Mouse (Mus musculus) testis, adult 2 months (tissue): ENCODE results near the gene Parva. TPM values are rescaled to one million over a fixed set of nuclear protein-coding genes. Genes with fewer than 3 reads are reported as not detected.

Experiments used
- H3K27ac ChIP-seq: fragments of 200-500 bp; 2 replicates; pipeline ENCODE4 v1.5.1; 2012; ENCODE audit warnings: low read depth, low read length; ENCODE audit not compliant: control insufficient read depth, insufficient read depth
- H3K27me3 ChIP-seq: fragments of 200-500 bp; 2 replicates; pipeline ENCODE4 v1.6.1; 2012; ENCODE audit warnings: mild to moderate bottlenecking, low read length, moderate library complexity; ENCODE audit not compliant: control insufficient read depth, insufficient read depth
- H3K36me3 ChIP-seq: fragments of 200-500 bp; 2 replicates; pipeline ENCODE4 v1.6.1; 2012; ENCODE audit warnings: mild to moderate bottlenecking, low read length; ENCODE audit not compliant: control insufficient read depth, insufficient read depth
- H3K4me1 ChIP-seq: fragments of 200-500 bp; 2 replicates; pipeline ENCODE4 v1.6.1; 2012; ENCODE audit warnings: low read length; ENCODE audit not compliant: control insufficient read depth, insufficient read depth
- H3K4me3 ChIP-seq: fragments of 200-500 bp; 2 replicates; pipeline ENCODE4 v1.5.1; 2012; ENCODE audit warnings: low read depth, mild to moderate bottlenecking, low read length, moderate library complexity, mixed read lengths; ENCODE audit not compliant: control insufficient read depth
- CTCF ChIP-seq: fragments of 200-500 bp; IDR thresholded peaks from 2 replicates; pipeline ENCODE4 v1.5.1; 2012; ENCODE audit warnings: low read depth, mild to moderate bottlenecking, inconsistent platforms, low read length, moderate library complexity; ENCODE audit not compliant: control insufficient read depth, insufficient read depth, insufficient replicate concordance
- POLR2A ChIP-seq: fragments of 200-500 bp; IDR thresholded peaks from 2 replicates; pipeline ENCODE4 v1.6.1; 2012; ENCODE audit warnings: low read depth, mild to moderate bottlenecking, inconsistent platforms, low read length, moderate library complexity; ENCODE audit not compliant: control insufficient read depth
- polyA plus RNA-seq: library from polyadenylated mRNA; depleted of rRNA; stranded (reverse); fragments of >200 nt; gene quantifications from 2 replicates; pipeline ENCODE4 v1.2.3, GENCODE M21; 2012

Parva gene
- polyA plus RNA-seq, 1 experiment, result 5.4 TPM

DNA sequence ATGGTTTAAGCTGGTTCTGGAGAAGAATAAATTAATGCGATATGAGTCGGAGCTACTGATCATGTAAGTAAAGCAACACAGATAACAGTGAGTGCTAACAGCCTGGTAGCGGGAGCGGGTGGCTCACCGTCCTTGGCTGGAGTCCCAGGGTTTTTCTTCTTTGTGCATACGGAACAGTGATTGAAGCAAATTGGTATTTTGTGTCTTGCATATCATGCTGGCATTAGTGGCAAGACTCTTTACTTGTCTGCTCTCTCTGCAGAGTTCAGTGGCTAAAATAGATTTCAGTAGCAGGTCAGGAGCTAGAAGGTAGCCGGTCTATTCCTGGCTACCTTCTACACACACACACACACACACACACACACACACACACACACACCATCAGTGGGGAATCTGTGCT is 19.7 kb upstream of the Parva start:
- Histone ChIP-seq H3K27me3 (no peaks in the 10 kb centered on the region), H3K4me3 (no peak overlapping the region), H3K4me1 (no peaks in the 10 kb centered on the region), H3K27ac (no peak overlapping the region), H3K36me3 (no peaks in the 10 kb centered on the region)
- TF ChIP-seq CTCF, result no peak
- TF ChIP-seq POLR2A, result no peak

DNA sequence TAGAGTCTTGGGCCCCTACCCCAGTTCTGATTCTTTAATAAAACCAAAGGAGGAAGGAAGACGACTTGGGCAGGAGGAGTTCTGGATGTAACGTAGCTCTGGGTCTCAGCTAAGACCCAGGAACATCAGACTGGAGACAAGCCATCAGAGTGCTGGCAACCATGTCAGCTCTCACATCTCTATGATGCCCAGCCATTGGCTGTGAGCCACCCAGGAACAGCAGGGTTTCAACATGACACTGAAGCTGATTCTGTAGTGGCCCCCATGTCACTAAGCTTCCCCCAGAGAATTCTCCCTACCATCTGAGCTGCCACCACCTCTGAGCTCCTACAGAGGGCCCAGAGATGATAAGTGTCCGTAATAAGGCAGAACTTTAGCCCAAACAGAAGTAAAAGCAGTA is 17.3 kb upstream of the Parva start:
- no peak overlapping the region for H3K4me3 ChIP-seq
- H3K27me3 ChIP-seq, result no peaks in the 10 kb centered on the region
- no peaks in the 10 kb centered on the region for H3K36me3 ChIP-seq
- TF ChIP-seq POLR2A (no peak), CTCF (no peak)
- no peaks in the 10 kb centered on the region for H3K4me1 ChIP-seq
- H3K27ac ChIP-seq, result no peak overlapping the region

GRCm38 (mm10) chr7:112413286-112413685 is 14.0 kb upstream of the Parva start:
- no peak overlapping the region for H3K27ac ChIP-seq
- no peaks in the 10 kb centered on the region for H3K36me3 ChIP-seq
- no peaks in the 10 kb centered on the region for H3K27me3 ChIP-seq
- TF ChIP-seq POLR2A (no peak), CTCF (no peak)
- H3K4me1 ChIP-seq, result no peaks in the 10 kb centered on the region
- H3K4me3 ChIP-seq, result no peak overlapping the region

DNA sequence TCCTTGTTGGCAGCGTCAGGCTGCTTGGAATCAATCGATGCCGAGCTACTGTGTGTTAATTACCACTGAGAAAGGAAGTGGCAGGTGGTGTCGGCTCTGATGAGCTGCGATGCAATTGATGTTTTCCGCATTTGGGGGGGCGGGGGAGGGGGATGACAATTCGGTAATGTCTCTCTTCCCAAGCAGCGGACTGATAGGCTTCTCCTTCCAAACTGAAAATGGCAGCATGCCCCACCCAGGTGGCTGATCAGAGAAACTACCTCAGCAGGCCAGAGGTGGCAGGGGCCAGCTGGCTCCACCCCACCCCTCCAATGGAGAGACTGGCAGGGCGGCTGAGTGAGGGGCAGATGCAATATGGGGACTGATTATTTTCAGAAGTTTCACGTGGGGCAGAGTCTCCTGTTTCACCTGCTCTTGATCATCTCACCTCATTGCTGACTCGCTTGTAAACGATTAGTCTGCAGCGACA is 11.2 kb upstream of the Parva start:
- TF ChIP-seq CTCF (no peak), POLR2A (no peak)
- Histone ChIP-seq H3K4me1 (no peaks in the 10 kb centered on the region), H3K36me3 (no peaks in the 10 kb centered on the region), H3K4me3 (no peak overlapping the region), H3K27me3 (no peaks in the 10 kb centered on the region), H3K27ac (no peak overlapping the region)

- no peak overlapping the region for H3K4me3 ChIP-seq
- H3K36me3 ChIP-seq, result no peaks in the 10 kb centered on the region
- no peaks in the 10 kb centered on the region for H3K27me3 ChIP-seq
- H3K27ac ChIP-seq, result no peak overlapping the region
- H3K4me1 ChIP-seq, result no peaks in the 10 kb centered on the region
- TF ChIP-seq POLR2A (no peak), CTCF (no peak)
Observed at GRCm38 (mm10) chr7:112416730-112417513, 10.4 kb upstream of the Parva start.

- H3K27me3 ChIP-seq, result no peaks in the 10 kb centered on the region
- no peak overlapping the region for H3K27ac ChIP-seq
- no peak for TF ChIP-seq CTCF
Observed at GRCm38 (mm10) chr7:112417598-112417997, 9.7 kb upstream of the Parva start.

GRCm38 (mm10) chr7:112423438-112423837 is 3.9 kb upstream of the Parva start:
- H3K27ac ChIP-seq, result no peak overlapping the region
- no peaks in the 10 kb centered on the region for H3K36me3 ChIP-seq
- H3K4me3 ChIP-seq, result no peak overlapping the region
- no peaks in the 10 kb centered on the region for H3K27me3 ChIP-seq
- TF ChIP-seq POLR2A, result no peak
- TF ChIP-seq CTCF, result no peak
- H3K4me1 ChIP-seq, result 0 out of 2 replicates have a peak, but pooled peaks cover 2% of the 10 kb centered on the region

More at GRCm38 (mm10) chr7:112417598-112417997, 9.7 kb upstream of the Parva start:
- H3K4me3 ChIP-seq, result no peak overlapping the region
- H3K4me1 ChIP-seq, result no peaks in the 10 kb centered on the region
- H3K36me3 ChIP-seq, result no peaks in the 10 kb centered on the region
